Mouse (Mus musculus): ENCODE measurements around the gene Sult6b2.

The Sult6b2 gene

GRCm38 (mm10) chr6:142804402-142804801 is at the start of gene Sult6b2:
Gene Sult6b2, minus strand, starts transcription at chr6:142804502.
- no peak for ATAC-seq (ENCODE audit: low TSS enrichment)

GRCm38 (mm10) chr6:142852419-142853377 is 48.4 kb upstream of the Sult6b2 start:
- no peak for ATAC-seq (ENCODE audit: low TSS enrichment)

- ATAC-seq (ENCODE audit: low TSS enrichment) = peak; percentile 92
Observed at GRCm38 (mm10) chr6:142850436-142850835, 46.1 kb upstream of the Sult6b2 start.

GRCm38 (mm10) chr6:142849326-142849725 is 45.0 kb upstream of the Sult6b2 start:
- no peak for ATAC-seq (ENCODE audit: low TSS enrichment)

GRCm38 (mm10) chr6:142847914-142848674 is 43.8 kb upstream of the Sult6b2 start:
- peak; percentile 28; the same call in 1 of the 2 replicates for ATAC-seq (ENCODE audit: low TSS enrichment)

GRCm38 (mm10) chr6:142846855-142847254 is 42.6 kb upstream of the Sult6b2 start:
- no peak for ATAC-seq (ENCODE audit: low TSS enrichment)

- ATAC-seq (ENCODE audit: low TSS enrichment) = no peak
Observed at GRCm38 (mm10) chr6:142845066-142845465, 40.8 kb upstream of the Sult6b2 start.

- no peak for ATAC-seq (ENCODE audit: low TSS enrichment)
Observed at GRCm38 (mm10) chr6:142844061-142844460, 39.8 kb upstream of the Sult6b2 start.

GRCm38 (mm10) chr6:142838501-142838900 is 34.2 kb upstream of the Sult6b2 start:
- no peak for ATAC-seq (ENCODE audit: low TSS enrichment)

- no peak for ATAC-seq (ENCODE audit: low TSS enrichment)
Observed at GRCm38 (mm10) chr6:142837326-142837725, 33.0 kb upstream of the Sult6b2 start.

- no peak for ATAC-seq (ENCODE audit: low TSS enrichment)
Observed at GRCm38 (mm10) chr6:142835726-142836125, 31.4 kb upstream of the Sult6b2 start.

GRCm38 (mm10) chr6:142834911-142835310 is 30.6 kb upstream of the Sult6b2 start:
- no peak for ATAC-seq (ENCODE audit: low TSS enrichment)

GRCm38 (mm10) chr6:142831706-142832105 is 27.4 kb upstream of the Sult6b2 start:
- no peak for ATAC-seq (ENCODE audit: low TSS enrichment)

GRCm38 (mm10) chr6:142831243-142831642 is 26.9 kb upstream of the Sult6b2 start:
- no peak for ATAC-seq (ENCODE audit: low TSS enrichment)

GRCm38 (mm10) chr6:142830221-142830620 is 25.9 kb upstream of the Sult6b2 start:
- no peak for ATAC-seq (ENCODE audit: low TSS enrichment)

- ATAC-seq (ENCODE audit: low TSS enrichment) = peak; percentile 57; the same call in 1 of the 2 replicates
Observed at GRCm38 (mm10) chr6:142825449-142825848, 21.1 kb upstream of the Sult6b2 start.

- ATAC-seq (ENCODE audit: low TSS enrichment) = no peak
Observed at GRCm38 (mm10) chr6:142823008-142823787, 18.9 kb upstream of the Sult6b2 start.

GRCm38 (mm10) chr6:142818306-142818705 is 14.0 kb upstream of the Sult6b2 start:
- no peak for ATAC-seq (ENCODE audit: low TSS enrichment)

GRCm38 (mm10) chr6:142815513-142815912 is 11.2 kb upstream of the Sult6b2 start:
- ATAC-seq (ENCODE audit: low TSS enrichment) = no peak

- ATAC-seq (ENCODE audit: low TSS enrichment) = peak; percentile 95
Observed at GRCm38 (mm10) chr6:142814495-142814921, 10.2 kb upstream of the Sult6b2 start.

GRCm38 (mm10) chr6:142814011-142814410 is 9.7 kb upstream of the Sult6b2 start:
- ATAC-seq (ENCODE audit: low TSS enrichment) = no peak

GRCm38 (mm10) chr6:142812969-142813368 is 8.7 kb upstream of the Sult6b2 start:
- ATAC-seq (ENCODE audit: low TSS enrichment) = no peak

Data from frontal cortex, adult (tissue).